Mouse (Mus musculus) brain, embryonic 14.5 days (tissue): ENCODE measurements around the gene Gnaq. TPM values are rescaled to one million over a fixed set of nuclear protein-coding genes. Genes with fewer than 3 reads are reported as not detected.
A peak's percentile ranks its signal among the peaks of the same experiment; 100 is the strongest.

Source experiments
- DNase-seq: peaks from one replicate; pipeline ENCODE4 v3.0.0-alpha.2; 2011; ENCODE audit warnings: low read depth
- CTCF ChIP-seq: fragments of 200-500 bp; IDR thresholded peaks from 2 replicates; pipeline ENCODE4 v1.5.1; 2012; ENCODE audit warnings: inconsistent platforms, mild to moderate bottlenecking, moderate library complexity, borderline replicate concordance; ENCODE audit not compliant: insufficient read depth, insufficient read length; ENCODE audit errors: extremely low read depth
- POLR2A ChIP-seq: fragments of 200-500 bp; IDR thresholded peaks from 2 replicates; pipeline ENCODE4 v1.6.1; 2012; ENCODE audit warnings: mild to moderate bottlenecking, inconsistent platforms, borderline replicate concordance; ENCODE audit not compliant: poor library complexity, insufficient read depth, insufficient read length, severe bottlenecking; ENCODE audit errors: extremely low read depth
- polyA plus RNA-seq: library from polyadenylated mRNA; depleted of rRNA; stranded (reverse); fragments of >200 nt; gene quantifications from 2 replicates; pipeline ENCODE4 v1.2.3, GENCODE M21; 2012

The Gnaq gene
- polyA plus RNA-seq, 1 experiment = 83.4 TPM

DNA sequence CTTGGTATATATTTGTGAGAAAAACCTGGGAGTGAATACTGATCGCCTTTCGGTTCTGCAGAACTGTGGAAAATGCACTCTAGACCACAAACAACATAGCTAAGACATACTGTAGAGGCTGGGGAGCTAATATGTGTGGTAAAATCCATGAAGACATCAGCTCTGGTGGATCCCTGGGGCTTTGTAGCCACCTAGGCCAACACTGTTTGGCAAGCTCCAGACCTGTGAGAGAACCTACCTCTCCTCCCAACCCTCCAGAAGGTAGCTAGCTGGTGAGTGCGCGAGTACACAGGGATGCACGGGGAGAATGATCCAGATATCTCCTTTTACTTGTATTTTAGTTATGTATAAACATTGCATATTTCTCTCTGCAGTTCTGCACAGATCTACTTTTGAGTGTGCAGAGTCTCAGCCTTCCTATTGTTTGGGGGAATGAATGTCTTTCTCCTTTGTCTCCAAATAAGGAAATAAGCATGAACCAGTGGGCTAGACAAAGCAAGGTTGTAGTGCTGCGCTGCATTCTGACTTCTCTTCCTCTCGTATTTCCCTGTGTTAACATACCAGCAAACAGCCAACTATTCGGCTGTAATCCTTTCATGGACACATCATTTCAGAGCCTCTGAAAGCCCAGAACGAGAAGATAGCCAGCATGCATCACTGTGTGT is 205.4 kb downstream of the Gnaq start:
- DNase-seq = no peak
- no peak for TF ChIP-seq CTCF
- no peak for TF ChIP-seq POLR2A

DNA sequence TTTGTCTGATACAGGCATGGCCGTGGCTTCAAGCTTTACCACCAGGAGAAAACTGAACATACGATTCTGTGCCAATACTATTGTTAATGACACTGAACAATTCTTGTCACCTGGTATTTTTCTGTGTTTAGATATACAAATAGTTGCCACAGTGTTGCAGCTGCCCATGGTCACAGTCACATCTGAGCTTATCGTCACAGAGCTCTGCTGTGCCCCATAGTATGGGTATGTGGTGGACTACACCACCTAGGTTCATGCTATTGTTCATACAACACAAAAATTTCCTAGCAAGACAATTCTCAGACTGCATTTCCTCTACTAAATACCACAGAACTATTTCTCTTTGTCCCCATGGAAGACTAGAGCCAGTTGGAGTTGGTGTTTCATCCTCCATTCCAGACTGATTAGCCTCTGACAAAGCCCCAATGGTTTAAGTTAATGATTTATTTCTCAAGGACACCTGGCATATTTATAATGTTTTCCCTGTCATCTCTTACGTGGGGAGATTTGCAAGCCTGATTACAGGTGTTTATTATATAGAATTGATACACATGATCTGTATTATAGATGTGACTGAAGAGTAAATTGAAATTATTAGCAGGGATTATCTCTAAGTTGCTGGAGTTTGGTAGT is 207.4 kb downstream of the Gnaq start:
- TF ChIP-seq POLR2A = no peak
- TF ChIP-seq CTCF = no peak
- no peak for DNase-seq

DNA sequence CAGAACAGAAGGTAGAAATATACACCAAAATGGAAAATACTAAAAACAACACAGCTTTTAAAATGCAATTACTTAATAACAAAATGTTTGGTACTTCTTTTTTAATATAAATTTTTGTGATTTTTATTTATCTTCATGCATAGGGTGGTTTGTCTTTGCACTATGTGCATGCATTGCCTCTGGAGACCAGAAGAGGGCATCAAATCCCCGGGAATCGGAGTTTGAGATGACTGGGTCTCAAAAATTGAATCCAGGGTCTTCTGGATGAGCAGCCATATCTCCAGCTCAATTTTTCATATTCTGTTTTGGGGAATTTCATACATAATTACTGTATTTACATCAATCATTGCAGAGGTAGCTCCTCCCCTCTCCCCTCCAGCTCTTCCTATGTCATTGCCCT is 210.1 kb downstream of the Gnaq start:
- TF ChIP-seq POLR2A = no peak
- TF ChIP-seq CTCF = peak; percentile 65; the same call in 1 of the 2 replicates
- peak; percentile 39 for DNase-seq

DNA sequence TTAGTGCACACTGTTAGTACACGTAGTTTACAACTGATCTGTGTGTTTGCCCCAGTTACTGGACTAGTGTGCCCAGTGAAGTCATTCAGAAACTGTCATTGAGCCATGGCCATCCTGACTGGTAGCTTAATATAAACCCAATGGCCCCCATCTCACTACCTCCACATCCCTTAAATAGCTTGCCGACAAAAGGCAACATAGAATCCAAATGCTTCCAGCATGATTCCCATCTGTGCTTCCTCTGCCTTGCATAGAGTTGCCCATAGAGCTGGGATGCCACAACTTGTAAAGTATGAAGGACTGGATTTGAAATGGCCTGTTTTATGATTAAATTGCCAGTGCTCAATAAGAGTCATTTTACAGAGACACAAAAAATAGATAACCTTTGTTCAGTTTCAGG is 212.9 kb downstream of the Gnaq start:
- TF ChIP-seq CTCF (no peak), POLR2A (no peak)
- no peak for DNase-seq

DNA sequence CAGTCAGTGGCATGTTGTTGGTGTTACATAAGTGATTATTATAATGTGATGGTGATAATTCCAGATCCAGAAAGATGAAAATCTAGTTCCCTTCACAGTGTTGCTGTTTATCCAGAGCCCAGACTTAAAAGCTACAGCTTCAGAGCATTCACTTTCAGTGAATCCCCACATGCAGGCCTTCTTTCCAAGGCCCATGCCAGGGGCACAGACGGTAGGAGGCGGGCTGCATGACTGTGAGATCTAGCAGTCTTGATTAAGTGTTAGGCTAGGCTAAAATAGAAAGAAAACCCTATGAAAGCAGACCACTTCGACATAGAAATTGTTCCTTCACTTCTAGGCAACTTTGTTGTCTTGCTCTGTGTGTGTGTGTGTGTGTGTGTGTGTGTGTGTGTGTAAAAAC is 214.4 kb downstream of the Gnaq start:
- no peak for TF ChIP-seq CTCF
- TF ChIP-seq POLR2A = no peak

DNA sequence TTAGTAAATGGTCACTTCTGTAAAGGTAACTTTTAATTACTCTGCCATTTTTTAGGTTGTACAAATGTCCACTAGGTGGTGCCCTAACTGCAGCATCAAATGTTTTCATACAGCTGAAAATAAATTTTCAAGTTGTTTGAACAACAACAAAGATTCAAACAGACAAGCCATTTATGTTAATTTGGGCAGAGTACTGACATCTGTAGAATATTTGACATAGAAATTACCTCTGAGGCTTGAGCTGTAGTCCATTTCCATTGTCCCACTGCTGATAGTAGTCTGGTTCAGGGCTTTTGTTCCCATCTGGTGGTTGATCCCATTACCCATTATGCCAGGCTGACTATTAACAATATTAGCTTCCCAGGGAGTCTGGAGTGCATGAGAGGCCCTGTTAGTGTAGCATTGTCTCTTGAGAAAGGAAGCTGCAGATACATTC is 221.1 kb downstream of the Gnaq start:
- TF ChIP-seq CTCF (no peak), POLR2A (no peak)
- peak; percentile 69 for DNase-seq

More for the DNA sequence above, 214.4 kb downstream of the Gnaq start:
- no peak for DNase-seq

DNA sequence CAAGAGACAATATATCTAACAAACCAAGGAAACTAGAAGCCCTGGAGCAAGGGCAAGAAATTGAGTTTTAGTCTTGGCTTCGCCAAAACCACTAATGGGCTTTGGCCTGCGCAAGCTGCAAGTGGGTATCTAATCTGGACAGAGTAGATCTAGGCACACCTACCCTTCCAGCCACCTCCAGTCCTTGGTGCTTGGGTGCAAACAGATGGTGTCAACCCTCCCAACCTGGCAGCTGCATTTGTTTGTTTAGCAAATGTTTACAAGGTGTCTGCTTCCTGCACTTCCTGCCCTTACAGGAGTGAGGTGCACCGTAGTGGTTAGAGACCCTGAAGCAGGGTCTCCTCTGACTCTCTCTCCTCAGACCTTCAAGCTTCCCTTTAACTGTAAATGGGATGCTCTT is 225.5 kb downstream of the Gnaq start:
- TF ChIP-seq CTCF = no peak
- no peak for TF ChIP-seq POLR2A
- DNase-seq = no peak

DNA sequence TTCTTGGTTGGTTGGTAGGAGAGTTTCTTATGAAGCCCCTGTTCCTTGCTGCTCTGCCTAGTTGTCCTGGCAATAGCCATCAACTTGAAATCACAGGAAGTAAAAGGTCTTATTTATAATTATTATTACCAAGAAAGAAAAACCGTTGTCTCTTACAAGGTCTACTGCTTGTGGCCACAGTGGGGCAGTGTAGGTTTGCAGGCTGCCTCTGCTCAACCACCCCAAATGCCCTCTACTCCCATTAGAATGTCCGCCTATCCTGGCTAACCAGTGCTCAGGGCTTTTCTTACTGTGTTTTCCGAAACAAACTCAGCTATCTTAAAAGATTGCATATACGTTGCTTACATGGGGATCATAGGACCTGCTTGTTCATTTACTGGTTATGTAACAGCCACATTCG is 226.3 kb downstream of the Gnaq start:
- TF ChIP-seq CTCF (peak; percentile 63; the same call in 1 of the 2 replicates), POLR2A (no peak)
- DNase-seq = peak; percentile 63

DNA sequence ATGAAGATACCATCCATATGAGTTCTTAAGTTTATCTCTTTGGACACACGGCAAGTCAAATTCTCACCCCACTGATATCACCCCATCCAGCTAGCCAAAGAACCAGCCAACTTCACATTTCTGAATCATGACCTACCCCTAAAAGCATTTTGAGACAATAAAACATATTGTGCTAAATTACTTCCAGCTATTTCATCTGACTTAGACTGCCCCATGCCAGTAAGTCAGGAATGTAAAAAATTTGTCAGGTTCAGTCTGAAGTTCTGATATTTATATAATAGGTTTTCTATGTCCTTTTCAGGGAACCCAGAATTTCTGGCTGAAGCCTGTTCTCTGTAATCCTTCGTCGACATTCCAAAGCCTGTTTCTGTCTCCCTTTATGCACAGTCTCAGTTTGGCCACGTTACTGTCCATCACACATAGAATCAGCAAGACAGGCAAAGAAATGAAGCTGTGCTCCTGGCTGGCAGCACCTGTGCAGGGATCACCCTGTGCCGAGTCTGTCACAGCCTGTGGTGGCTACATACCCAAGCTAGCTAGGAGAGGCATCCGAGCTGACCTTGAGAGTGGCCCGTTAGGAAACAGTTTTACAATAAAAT is 233.9 kb downstream of the Gnaq start:
- no peak for TF ChIP-seq POLR2A
- TF ChIP-seq CTCF = no peak
- no peak for DNase-seq

DNA sequence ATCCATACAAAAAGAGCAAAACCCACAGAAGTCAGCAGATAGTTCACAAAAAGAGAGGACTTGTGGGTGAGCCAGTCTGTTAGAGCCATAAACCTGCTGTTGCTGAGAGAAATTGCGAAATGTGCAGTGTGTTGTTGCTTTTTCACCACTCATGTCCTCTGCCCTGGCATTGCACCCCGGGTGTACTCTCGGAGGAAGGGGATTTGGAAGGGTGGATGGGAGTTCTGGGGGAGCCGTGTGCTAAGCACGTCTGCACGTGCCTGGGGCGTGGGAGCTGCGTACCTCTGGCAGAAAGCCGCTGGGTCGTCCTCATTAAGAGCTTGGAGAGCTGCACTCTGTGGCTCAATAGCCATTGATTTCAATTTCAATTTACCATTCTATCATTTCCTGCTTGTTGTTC is 234.6 kb downstream of the Gnaq start:
- DNase-seq = peak; percentile 67
- no peak for TF ChIP-seq CTCF
- TF ChIP-seq POLR2A = no peak

DNA sequence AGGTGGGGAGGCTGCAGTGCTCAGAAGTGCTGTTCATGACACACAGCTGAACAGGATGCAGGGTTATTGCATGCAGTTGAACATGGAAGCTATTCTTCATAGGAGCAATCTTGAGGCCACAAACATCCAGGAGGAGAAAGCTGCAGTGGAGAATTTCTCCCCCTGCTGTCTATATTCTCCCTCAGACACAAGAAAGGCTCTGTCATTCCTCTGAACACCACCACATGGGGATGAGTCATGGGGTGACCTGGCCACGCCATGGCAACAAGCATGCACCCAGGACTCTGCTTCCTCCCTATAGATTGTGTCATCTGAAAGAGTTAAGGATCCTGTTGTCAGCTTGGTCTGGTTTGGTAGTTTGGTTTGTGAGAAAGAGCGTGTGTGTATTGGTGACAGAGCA is 239.0 kb downstream of the Gnaq start:
- TF ChIP-seq CTCF (no peak), POLR2A (no peak)
- DNase-seq = no peak

DNA sequence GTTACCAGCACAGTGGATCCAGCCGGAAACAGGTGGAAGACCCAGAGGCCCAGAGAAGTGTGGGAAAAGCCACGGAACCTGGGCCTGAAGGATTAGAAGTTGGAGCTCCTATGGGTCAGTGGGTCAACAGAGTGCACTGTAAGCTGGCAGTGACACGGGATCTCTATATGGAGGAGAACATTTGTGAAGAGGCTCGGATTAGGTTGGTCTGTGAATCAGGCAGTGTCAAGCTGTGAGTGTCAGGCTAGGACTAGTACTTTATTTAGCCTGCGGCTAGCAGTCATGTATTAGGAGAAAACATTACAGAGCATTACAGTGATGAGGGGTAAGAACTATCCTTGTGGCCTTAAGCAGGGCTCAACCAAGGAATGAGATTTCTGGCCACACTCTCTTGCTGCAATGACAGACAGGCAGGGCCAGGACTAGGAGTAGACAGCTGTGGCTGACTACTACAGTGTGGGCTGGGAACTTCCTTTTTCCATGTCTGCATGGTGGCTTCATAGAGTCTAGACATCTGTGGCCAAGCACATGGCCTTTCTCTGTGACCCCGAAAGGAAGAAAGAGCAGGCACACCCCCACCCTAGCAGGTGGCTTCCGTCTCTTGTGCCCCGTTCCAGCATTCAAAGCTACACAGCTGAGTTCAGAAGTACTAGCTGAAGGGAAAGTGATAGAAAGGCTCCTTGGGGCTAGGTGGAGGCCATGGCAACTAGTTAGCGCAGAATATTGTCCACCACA is 240.3 kb downstream of the Gnaq start:
- DNase-seq = peak; percentile 47
- no peak for TF ChIP-seq CTCF
- TF ChIP-seq POLR2A = no peak
